Mouse (Mus musculus) left cerebral cortex, adult 2 months (tissue): Measurements from ENCODE around the gene Fpr-rs6. TPM values are rescaled to one million over a fixed set of nuclear protein-coding genes. Genes with fewer than 3 reads are reported as not detected.

ENCODE experiments used
- DNase-seq, 2 experiments: peaks; one replicate each; pipeline ENCODE4 v3.0.0; 2021 to 2022; ENCODE audit warnings: low spot score in 2 of 2, mixed read lengths in 1 of 2; ENCODE audit errors: extremely low spot score in 1 of 2
- H3K27ac ChIP-seq: fragments of 200-600 bp; 2 replicates; pipeline ENCODE4 v1.8.1; 2022
- H3K4me3 ChIP-seq: fragments of 200-600 bp; 2 replicates; pipeline ENCODE4 v1.8.1; 2022
- CTCF ChIP-seq: fragments of 200-600 bp; IDR thresholded peaks from 2 replicates; pipeline ENCODE4 v1.8.1; 2022; ENCODE audit warnings: antibody characterized with exemption, mild to moderate bottlenecking, moderate library complexity
- intact Hi-C: fragments of 180-260 bp; cut with DNase I; formaldehyde crosslinking; loops from one replicate; pipeline ENCODE4 v1.15.1; 2025
- long read RNA-seq, 2 experiments: library from polyadenylated mRNA; stranded (forward); transcript quantifications; one replicate each; pipeline ENCODE4 v2.0.0; 2021; ENCODE audit warnings: borderline mapping rate in 2 of 2
- total RNA-seq, 2 experiments: library from RNA; stranded (reverse); gene quantifications; 2 replicates each; pipeline ENCODE4 v1.2.3; 2021

The Fpr-rs6 gene
- not detected for total RNA-seq
- long read RNA-seq, experiment 1: 0 reads
- long read RNA-seq, experiment 2: 0 reads

- intact Hi-C loops: no loop called here
- H3K4me3 ChIP-seq: no peak within 1 kb of the TSS
- no peak within 1 kb of the TSS for H3K27ac ChIP-seq
- DNase-seq: no peak
- TF ChIP-seq CTCF: no peak
Observed at GRCm38 (mm10) chr17:20182997-20183396, at the start of gene Fpr-rs6. Gene Fpr-rs6 (minus strand): TSS chr17:20183097.

Other genes with a start within 250 kb of the Fpr-rs6 start
- not detected for gene Vmn2r104, start 134.8 kb downstream of the Fpr-rs6 start, total RNA-seq
- not detected for gene Fpr-rs7, start 68.9 kb downstream of the Fpr-rs6 start, total RNA-seq
- gene Vmn2r105, start 52.0 kb upstream of the Fpr-rs6 start, total RNA-seq: not detected
- gene Vmn2r106, start 102.5 kb upstream of the Fpr-rs6 start, total RNA-seq: not detected
- gene Vmn2r107, start 162.1 kb upstream of the Fpr-rs6 start, total RNA-seq: not detected
- not detected for gene Vmn1r224, start 231.0 kb upstream of the Fpr-rs6 start, total RNA-seq